Mouse (Mus musculus): ENCODE measurements at regions not wholly inside any gene's neighbourhood (a gene's known extent, or its start where the extent isn't known, plus 50 kb on each side); places are given as distances from the start of the nearest gene placed in this dataset.
"Not testable (repeated sequence)": the region's sequence is repeated elsewhere in the genome, so short reads cannot be mapped to it uniquely, and the experiment has no call there.

GRCm38 (mm10) chr12:95385688-95386087 is 306.3 kb upstream of the Flrt2 start:
- in situ Hi-C loops (cut with MboI, MseI): no loop called here

GRCm38 (mm10) chr12:95388185-95388584 is 303.8 kb upstream of the Flrt2 start:
- in situ Hi-C loops (cut with MboI, MseI): no loop called here

- in situ Hi-C loops (cut with MboI, MseI): no loop called here
Observed at GRCm38 (mm10) chr12:95392821-95393220, 299.2 kb upstream of the Flrt2 start.

DNA sequence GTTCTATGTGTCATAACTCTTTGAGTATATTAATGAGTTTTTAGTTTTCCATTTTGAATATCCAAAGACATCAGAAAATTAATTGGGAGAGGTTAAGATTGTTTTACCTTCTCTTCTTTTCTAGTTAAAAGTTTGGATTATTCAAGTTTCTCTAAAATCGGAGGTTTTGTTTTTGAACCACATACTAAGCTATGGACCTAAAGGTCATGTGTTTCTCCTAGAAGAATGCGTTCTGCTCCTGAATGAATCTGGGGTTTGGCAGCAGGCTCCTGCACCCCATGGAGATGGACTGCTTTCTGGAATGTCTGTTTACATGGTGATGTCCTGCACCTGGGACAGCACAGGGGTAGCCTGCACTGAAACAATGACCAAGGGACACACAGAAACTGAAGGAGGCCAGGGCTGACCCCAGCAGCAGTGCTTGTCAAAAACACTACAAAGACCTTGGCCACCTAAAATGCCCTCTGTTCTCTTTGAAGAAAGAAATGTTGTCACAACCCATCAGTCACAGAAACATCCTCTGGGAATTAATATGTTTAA is 297.0 kb upstream of the Flrt2 start:
- in situ Hi-C loops (cut with MboI, MseI): no loop called here

DNA sequence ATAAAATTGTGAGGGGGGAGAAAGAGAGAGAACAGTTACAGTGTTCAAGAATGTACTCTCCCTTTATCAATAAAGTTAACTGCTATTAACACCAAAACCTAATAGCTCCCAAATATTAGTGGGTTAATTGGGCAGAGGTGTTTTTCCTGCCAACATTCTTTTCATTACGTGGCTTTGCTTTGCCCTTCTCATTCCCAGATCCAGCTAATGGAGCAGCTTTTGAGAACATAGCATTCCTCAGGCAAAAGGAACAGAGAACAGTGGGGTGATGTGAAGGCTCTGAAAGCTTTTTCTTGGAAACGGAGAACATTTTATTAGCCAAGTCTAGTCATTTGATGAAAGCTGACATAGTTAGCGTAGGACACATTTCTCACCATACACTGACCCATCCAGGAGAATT is 271.2 kb upstream of the Flrt2 start:
- in situ Hi-C loops (cut with MboI, MseI): no loop called here

DNA sequence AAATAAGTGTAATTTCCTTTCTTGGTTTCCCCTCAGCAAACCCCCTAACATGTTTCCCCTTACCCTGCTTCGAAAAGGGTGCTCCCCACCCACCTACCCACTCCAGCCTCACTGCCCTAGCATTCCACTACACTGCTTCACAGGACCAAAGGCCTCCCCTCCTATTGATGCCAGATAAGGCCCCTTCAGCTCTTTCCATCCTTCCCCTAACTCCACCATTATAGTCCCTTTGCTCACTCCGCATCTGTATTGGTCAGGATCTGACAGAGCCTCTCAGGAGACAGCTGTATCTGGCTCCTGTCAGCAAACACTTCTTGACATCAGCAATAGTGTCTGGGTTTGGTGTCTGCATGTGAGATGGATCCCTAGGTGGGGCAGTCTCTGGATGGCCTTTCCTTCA is 267.3 kb upstream of the Flrt2 start:
- in situ Hi-C loops (cut with MboI, MseI): no loop called here

- in situ Hi-C loops (cut with MboI, MseI): no loop called here
Observed at GRCm38 (mm10) chr12:95437226-95437625, 254.8 kb upstream of the Flrt2 start.

DNA sequence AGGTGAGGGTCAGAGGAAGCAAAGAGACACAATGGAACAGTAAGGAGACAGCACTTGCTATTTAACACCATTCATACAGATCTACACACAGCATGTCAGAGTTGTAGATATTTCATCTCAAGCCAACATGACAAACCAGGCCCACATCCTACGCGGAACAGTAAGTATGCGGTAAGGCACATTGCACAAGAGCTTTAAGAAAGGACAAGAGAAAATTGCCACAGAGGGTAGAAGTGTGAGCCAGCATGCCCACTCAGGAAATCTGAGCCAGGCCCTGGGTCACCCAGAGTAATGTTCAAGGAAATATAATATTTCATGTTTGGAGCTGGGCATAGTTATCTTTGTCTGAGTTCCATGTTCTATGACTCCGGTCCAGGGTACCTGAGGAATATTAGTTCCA is 234.5 kb upstream of the Flrt2 start:
- in situ Hi-C loops (cut with MboI, MseI): no loop called here

GRCm38 (mm10) chr12:95466502-95467490 is 225.2 kb upstream of the Flrt2 start:
- in situ Hi-C loops (cut with MboI, MseI): no loop called here

DNA sequence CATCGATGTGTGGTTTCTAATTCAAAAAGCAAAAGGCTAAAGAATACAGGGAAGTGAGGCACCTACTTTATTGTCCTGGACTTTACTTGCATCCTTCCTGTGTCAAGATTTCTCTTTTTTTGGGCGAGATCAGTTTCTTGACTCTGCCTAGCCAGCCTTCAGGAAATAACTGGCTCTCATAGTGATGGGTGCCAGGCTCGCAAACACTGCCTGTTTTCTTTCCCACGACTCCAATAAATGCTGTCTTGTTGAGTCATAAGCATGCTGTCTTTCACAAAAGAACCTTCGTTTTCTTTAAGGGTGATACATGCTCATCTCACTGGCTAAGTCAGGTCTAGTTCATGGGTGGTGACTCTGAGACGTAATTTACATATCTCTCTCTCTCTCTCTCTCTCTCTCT is 222.1 kb upstream of the Flrt2 start:
- in situ Hi-C loops (cut with MboI, MseI): no loop called here

- in situ Hi-C loops (cut with MboI, MseI): no loop called here
Observed at GRCm38 (mm10) chr12:95486502-95486901, 205.5 kb upstream of the Flrt2 start.

DNA sequence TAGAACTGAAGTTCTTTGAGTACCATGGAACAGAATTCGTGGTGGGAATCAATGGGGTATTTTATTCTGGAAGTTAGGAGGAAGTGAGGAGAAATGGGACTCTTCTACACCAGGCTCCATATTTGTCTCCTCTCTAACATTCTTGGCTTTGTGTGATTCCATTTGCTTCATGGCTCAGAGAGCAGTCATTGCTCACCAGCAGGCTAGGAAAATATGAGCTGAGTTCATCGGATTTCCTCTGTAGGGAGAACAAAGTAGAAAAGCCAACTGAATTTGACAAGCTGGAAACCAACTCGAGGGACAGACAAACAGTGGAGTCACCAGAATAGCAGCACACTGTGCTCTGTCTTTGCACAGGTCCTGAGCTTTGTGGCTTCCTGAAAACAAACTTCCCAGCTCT is 203.7 kb upstream of the Flrt2 start:
- in situ Hi-C loops (cut with MboI, MseI): no loop called here

GRCm38 (mm10) chr12:95489374-95489773 is 202.7 kb upstream of the Flrt2 start:
- in situ Hi-C loops (cut with MboI, MseI): no loop called here

GRCm38 (mm10) chr12:95489848-95490247 is 202.2 kb upstream of the Flrt2 start:
- in situ Hi-C loops (cut with MboI, MseI): no loop called here

DNA sequence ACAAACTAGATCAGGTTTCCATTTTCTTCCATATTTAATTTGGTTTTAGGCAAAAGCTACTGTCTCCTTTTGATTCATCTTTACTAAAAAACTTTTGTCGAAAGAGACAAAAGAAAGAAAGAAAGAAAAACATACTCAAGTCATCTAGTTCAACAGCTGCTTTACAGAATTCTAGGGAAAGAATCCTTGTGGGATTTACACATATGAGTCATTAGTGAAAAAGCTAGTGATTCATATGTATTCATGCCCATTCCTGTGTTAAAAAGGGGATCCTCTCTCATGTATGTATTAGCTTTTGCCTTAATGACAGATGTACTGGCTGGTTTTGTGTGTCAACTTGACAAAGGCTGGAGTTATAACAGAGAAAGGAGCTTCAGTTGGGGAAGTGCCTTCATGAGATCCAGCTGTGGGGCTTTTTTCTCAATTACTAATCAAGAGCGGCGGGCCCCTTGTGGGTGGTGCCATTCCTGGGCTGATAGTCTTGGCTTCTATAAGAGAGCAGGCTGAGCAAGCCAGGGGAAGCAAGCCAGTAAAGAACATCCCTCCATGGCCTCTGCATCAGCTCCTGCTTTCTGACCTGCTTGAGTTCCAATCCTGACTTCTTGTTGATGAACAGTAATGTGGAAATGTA is 200.1 kb upstream of the Flrt2 start:
- in situ Hi-C loops (cut with MboI, MseI): not testable (repeated sequence)

GRCm38 (mm10) chr12:95501443-95501842 is 190.6 kb upstream of the Flrt2 start:
- in situ Hi-C loops (cut with MboI, MseI): no loop called here

GRCm38 (mm10) chr12:95520008-95520407 is 172.0 kb upstream of the Flrt2 start:
- in situ Hi-C loops (cut with MboI, MseI): no loop called here

GRCm38 (mm10) chr12:95522052-95522451 is 170.0 kb upstream of the Flrt2 start:
- in situ Hi-C loops (cut with MboI, MseI): no loop called here

GRCm38 (mm10) chr12:95533888-95534639 is 158.0 kb upstream of the Flrt2 start:
- in situ Hi-C loops (cut with MboI, MseI): no loop called here

GRCm38 (mm10) chr12:95547301-95547700 is 144.7 kb upstream of the Flrt2 start:
- in situ Hi-C loops (cut with MboI, MseI): no loop called here

DNA sequence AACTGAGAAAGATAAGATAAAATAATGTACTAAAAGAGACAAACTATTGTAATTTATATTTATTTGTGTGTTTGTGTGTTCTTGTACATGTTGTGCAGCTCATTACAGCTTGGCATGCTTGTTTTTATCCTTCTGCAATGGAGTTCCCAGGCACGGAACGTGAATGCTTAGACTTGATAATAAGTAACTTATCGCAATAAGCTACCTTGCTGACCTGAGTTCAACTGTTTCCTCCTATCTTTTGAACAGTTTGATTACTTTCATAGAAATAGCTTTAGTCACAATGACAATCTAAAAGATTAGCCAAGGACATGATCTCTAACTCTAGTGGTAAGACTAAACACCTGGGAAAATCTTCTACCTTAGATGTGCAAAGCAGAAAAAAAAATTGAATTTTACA is 138.9 kb upstream of the Flrt2 start:
- in situ Hi-C loops (cut with MboI, MseI): no loop called here

Measured in T-helper 2 cell (primary cell).